In genomic region chr3:59102146-59102545, GRCm38 (mm10) we compare ENCODE assay signal across 25 mouse cellular contexts. TPM values are rescaled to one million over a fixed set of nuclear protein-coding genes. Genes with fewer than 3 reads are reported as not detected.
"Had no signal": no experiment of that assay in that cellular context is flagged by ENCODE, and none has a peak within 500 bp of the region (broad histone marks: within the 10 kb centered on the region; RNA-seq: fewer than 3 reads in every experiment).

No protein-coding gene starts in this region.

- H3K36me3 ChIP-seq: heart, embryonic 12.5 days; hindbrain, embryonic 13.5 days; hindbrain, embryonic 15.5 days; intestine, embryonic 15.5 days; limb, embryonic 10.5 days; limb, embryonic 12.5 days had no signal

- H3K27me3 ChIP-seq: heart, embryonic 12.5 days; hindbrain, embryonic 13.5 days; hindbrain, embryonic 15.5 days; intestine, embryonic 15.5 days; limb, embryonic 12.5 days had no signal

- H3K9me3 ChIP-seq: heart, embryonic 12.5 days; hindbrain, embryonic 13.5 days; hindbrain, embryonic 15.5 days; intestine, embryonic 15.5 days; limb, embryonic 10.5 days; limb, embryonic 12.5 days had no signal

- H3K4me2 ChIP-seq: heart, embryonic 12.5 days; hindbrain, embryonic 13.5 days; hindbrain, embryonic 15.5 days; intestine, embryonic 15.5 days; limb, embryonic 12.5 days; liver, embryonic 11.5 days had no signal

- H3K9ac ChIP-seq: heart, embryonic 12.5 days; hindbrain, embryonic 13.5 days; hindbrain, embryonic 15.5 days; intestine, embryonic 15.5 days; limb, embryonic 12.5 days had no signal

- H3K4me3 ChIP-seq: heart, embryonic 12.5 days; hindbrain, embryonic 13.5 days; hindbrain, embryonic 15.5 days; intestine, embryonic 15.5 days; layer of hippocampus, adult 2 months; left cerebral cortex, adult 2 months; limb, embryonic 10.5 days; limb, embryonic 12.5 days had no signal

- ATAC-seq: hindbrain, postnatal 0 days; intestine, embryonic 15.5 days; intestine, postnatal 0 days had no signal

- DNase-seq: gastrocnemius, postnatal 14 days; gastrocnemius, postnatal 36 days; heart, adult 18-20 months; heart, postnatal 10 days; kidney, adult 18-20 months; kidney, adult 8-10 months; kidney, postnatal 10 days; kidney, postnatal 25 days; kidney, postnatal 4 days; liver had no signal

- H3K27ac ChIP-seq: hindbrain, embryonic 13.5 days; hindbrain, embryonic 15.5 days; hindbrain, postnatal 0 days; intestine, embryonic 15.5 days; layer of hippocampus, adult 2 months; left cerebral cortex, adult 2 months; limb, embryonic 10.5 days; limb, embryonic 12.5 days had no signal

- H3K4me1 ChIP-seq: hindbrain, embryonic 13.5 days; hindbrain, embryonic 15.5 days; intestine, embryonic 15.5 days; limb, embryonic 10.5 days; limb, embryonic 12.5 days had no signal

RNA-seq across cellular contexts. Expression of gene Gpr171, which starts 0.5 kb away (rescaled TPM):
- total RNA-seq: gastrocnemius, postnatal 14 days; gastrocnemius, postnatal 36 days; heart, postnatal 10 days; hindbrain, postnatal 0 days; layer of hippocampus, adult 2 months; layer of hippocampus, postnatal 10 days; layer of hippocampus, postnatal 25 days; left cerebral cortex, adult 2 months; left cerebral cortex, postnatal 14 days; left cerebral cortex, postnatal 36 days had no signal
